Mouse (Mus musculus): ENCODE measurements at regions not wholly inside any gene's neighbourhood (a gene's known extent, or its start where the extent isn't known, plus 50 kb on each side); places are given as distances from the start of the nearest gene placed in this dataset.
"Not testable (repeated sequence)": the region's sequence is repeated elsewhere in the genome, so short reads cannot be mapped to it uniquely, and the experiment has no call there.

- not testable (repeated sequence) for ATAC-seq (replicated peaks; ENCODE audit: low FRiP score, low TSS enrichment, poor library complexity, severe bottlenecking)
These were observed 2129.0 kb downstream of the Cntnap5b start for GRCm38 (mm10) chr1:101901601-101902000.

GRCm38 (mm10) chr1:101902154-101902825 is 2129.7 kb downstream of the Cntnap5b start:
- peak; percentile 97 for ATAC-seq (replicated peaks; ENCODE audit: low FRiP score, low TSS enrichment, poor library complexity, severe bottlenecking)

- ATAC-seq (replicated peaks; ENCODE audit: low FRiP score, low TSS enrichment, poor library complexity, severe bottlenecking): not testable (repeated sequence)
These were observed 2130.3 kb downstream of the Cntnap5b start for GRCm38 (mm10) chr1:101902826-101903210.

- not testable (repeated sequence) for ATAC-seq (replicated peaks; ENCODE audit: low FRiP score, low TSS enrichment, poor library complexity, severe bottlenecking)
These were observed 2144.4 kb downstream of the Cntnap5b start for GRCm38 (mm10) chr1:101916991-101917390.

GRCm38 (mm10) chr1:101918872-101919271 is 2146.3 kb downstream of the Cntnap5b start:
- no peak for ATAC-seq (replicated peaks; ENCODE audit: low FRiP score, low TSS enrichment, poor library complexity, severe bottlenecking)

GRCm38 (mm10) chr1:101941107-101941506 is 2168.5 kb downstream of the Cntnap5b start:
- no peak for ATAC-seq (replicated peaks; ENCODE audit: low FRiP score, low TSS enrichment, poor library complexity, severe bottlenecking)
